In the genomic region with DNA sequence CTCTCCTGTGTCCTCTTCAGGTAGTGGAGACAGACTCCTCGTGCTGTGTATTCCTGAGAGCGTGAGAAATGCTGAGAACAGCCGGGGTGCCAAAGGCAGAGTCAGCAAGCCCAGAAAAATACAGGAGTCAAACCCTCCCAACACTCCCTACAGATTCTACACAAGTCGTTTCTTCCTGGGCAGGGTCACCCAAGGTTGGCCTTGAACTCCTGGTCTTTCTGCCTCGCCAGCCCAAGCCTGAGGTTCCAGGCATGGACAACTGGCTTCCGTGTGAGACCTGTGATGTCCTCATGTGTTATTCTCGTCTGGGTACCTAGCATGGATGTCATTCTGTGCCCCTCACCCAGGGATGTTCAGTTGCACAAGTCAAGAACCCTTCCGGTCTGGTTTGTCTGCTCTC, we compare ENCODE assay signal across 15 mouse cellular contexts.
"Had no signal": no experiment of that assay in that cellular context is flagged by ENCODE, and none has a peak within 500 bp of the region (broad histone marks: within the 10 kb centered on the region; RNA-seq: fewer than 3 reads in every experiment).

No protein-coding gene starts in this region.

- H3K4me2 ChIP-seq: limb, embryonic 12.5 days; limb, embryonic 15.5 days; liver, embryonic 13.5 days; midbrain, embryonic 12.5 days had no signal

- ATAC-seq: midbrain, embryonic 16.5 days had no signal

- H3K9ac ChIP-seq: limb, embryonic 12.5 days; limb, embryonic 15.5 days; liver, embryonic 13.5 days; midbrain, embryonic 12.5 days had no signal

- H3K27ac ChIP-seq: limb, embryonic 12.5 days; limb, embryonic 15.5 days; liver, embryonic 13.5 days; midbrain, embryonic 12.5 days; stomach, postnatal 0 days had no signal

- DNase-seq: kidney, adult 8-10 months; kidney, postnatal 14 days; kidney, postnatal 4 days; left cerebral cortex, postnatal 4 days; liver, embryonic 13.5 days; lung, adult 2 months; lung, postnatal 14 days; lung, postnatal 4 days; thymus, adult 2 months; thymus, postnatal 25 days had no signal

- H3K4me3 ChIP-seq: limb, embryonic 12.5 days; limb, embryonic 15.5 days; liver, embryonic 13.5 days; midbrain, embryonic 12.5 days had no signal

- H3K27me3 ChIP-seq: limb, embryonic 12.5 days; limb, embryonic 15.5 days; liver, embryonic 13.5 days; midbrain, embryonic 12.5 days had no signal

- H3K9me3 ChIP-seq: limb, embryonic 12.5 days; limb, embryonic 15.5 days; liver, embryonic 13.5 days; midbrain, embryonic 12.5 days had no signal
